Mouse (Mus musculus) forelimb bud, embryonic 11.5 days (tissue): ENCODE measurements around the gene Ntsr2.

Experiments
- DNase-seq: peaks from one replicate; pipeline ENCODE4 v3.0.0-alpha.2; 2012; ENCODE audit warnings: low read depth, low spot score

Ntsr2 gene

GRCm38 (mm10) chr12:16653332-16654093 is at the start of gene Ntsr2:
Gene Ntsr2, plus strand, starts transcription at chr12:16653382.
- DNase-seq, result peak; percentile 73

GRCm38 (mm10) chr12:16605624-16606023 is 47.6 kb upstream of the Ntsr2 start:
- no peak for DNase-seq

GRCm38 (mm10) chr12:16610936-16611335 is 42.2 kb upstream of the Ntsr2 start, which contains the start of gene Lpin1:
Gene Lpin1, minus strand, starts transcription at chr12:16610966.
- DNase-seq, result no peak

DNA sequence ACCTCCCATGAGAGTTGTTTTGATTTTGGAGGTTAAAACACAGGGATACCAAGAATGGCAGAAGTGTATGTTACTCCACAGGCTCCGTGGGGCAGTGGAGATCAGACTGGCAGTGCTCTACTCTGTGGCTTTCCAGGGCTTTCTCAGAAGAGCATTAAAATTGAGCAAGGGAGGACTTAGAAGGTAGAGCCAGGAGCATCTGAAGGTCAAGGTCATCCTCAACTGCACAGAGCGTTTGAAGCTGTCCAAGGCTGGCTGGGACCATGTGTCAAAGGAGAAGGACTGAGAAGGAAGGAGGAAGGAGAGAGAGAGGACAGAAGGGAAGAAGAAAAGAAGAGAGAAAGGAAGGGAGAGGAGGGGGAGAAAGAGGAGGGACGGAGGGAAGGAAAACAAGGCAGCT is 38.6 kb upstream of the Ntsr2 start:
- no peak for DNase-seq

DNA sequence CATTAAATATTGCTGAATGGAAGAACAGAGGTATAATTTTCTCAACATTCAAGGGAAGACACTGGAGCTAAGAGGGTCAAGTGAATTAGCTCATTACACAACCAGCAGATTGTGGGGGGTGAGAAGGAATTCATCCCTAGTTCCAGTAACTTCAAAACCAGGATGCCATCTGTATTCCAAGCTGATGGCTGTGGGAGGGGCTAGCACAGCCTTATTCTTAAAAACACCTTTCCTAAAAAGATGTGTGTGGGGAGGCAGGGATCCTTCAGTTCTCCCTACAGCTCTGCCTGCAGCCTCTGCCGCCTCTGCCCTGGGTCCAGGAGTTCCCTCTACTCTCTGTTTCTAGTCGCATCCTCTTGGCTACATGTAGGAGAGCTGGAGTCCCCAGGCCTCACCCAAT is 37.4 kb upstream of the Ntsr2 start:
- DNase-seq, result peak; percentile 24

DNA sequence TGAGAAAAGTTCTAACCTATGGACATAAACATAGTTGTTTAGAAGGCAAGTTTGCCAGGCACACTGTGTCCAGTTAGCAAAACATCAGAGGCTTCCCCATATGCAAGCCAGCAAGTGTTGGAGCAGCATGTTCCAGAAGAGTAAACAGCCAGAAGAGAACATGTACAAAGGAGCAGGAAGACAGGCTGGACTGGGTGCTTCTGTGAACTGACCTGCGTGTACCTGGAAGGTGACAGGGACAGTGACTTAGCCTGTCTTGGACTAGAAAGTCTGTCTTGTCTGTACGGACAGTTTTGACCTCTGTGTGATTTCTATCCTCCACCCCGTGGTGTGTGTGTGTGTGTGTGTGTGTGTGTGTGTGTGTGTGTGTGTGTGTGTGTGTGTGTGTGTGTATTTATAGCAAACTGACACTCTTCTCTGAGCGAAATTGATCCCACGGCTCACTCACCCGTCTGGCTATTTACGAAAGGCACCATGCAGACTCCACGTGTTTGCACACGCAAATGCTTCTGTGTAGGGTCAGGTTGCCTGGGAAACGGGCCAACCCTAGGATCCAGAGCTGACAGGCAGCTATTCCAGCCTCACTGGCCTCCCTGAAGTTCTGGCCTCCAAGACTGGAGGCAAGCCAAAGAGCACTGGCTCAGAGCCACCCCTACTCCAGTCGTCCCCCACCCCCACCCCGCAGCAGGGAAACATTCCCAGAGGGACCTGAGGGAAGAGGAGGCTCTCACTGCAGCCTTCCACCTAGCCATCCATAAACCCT is 34.5 kb upstream of the Ntsr2 start:
- peak; percentile 24 for DNase-seq

DNA sequence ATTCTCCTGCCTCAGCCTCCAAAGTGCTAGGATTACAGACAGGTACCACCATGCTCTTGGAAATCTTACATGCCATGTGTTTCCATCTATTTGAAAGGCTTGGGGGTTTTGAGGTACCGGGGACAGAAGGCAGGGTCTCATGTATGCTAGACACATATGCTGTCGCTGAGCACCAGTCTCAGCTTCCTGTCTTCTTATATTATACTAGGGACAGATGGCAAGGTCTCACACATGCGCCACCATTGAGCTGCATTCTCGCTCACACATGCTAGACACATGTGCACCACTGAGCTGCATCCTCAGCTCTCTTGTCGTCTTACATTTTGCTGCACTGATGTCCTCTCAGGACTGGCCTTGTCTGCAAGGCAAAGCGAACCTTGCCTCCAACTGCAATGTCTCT is 33.7 kb upstream of the Ntsr2 start:
- no peak for DNase-seq

GRCm38 (mm10) chr12:16620230-16620629 is 33.0 kb upstream of the Ntsr2 start:
- DNase-seq, result no peak

GRCm38 (mm10) chr12:16630152-16630865 is 22.9 kb upstream of the Ntsr2 start:
- no peak for DNase-seq

- no peak for DNase-seq
Observed at GRCm38 (mm10) chr12:16630866-16631185, 22.4 kb upstream of the Ntsr2 start.

GRCm38 (mm10) chr12:16631423-16631822 is 21.8 kb upstream of the Ntsr2 start:
- DNase-seq, result no peak

GRCm38 (mm10) chr12:16633235-16633634 is 19.9 kb upstream of the Ntsr2 start:
- no peak for DNase-seq

DNA sequence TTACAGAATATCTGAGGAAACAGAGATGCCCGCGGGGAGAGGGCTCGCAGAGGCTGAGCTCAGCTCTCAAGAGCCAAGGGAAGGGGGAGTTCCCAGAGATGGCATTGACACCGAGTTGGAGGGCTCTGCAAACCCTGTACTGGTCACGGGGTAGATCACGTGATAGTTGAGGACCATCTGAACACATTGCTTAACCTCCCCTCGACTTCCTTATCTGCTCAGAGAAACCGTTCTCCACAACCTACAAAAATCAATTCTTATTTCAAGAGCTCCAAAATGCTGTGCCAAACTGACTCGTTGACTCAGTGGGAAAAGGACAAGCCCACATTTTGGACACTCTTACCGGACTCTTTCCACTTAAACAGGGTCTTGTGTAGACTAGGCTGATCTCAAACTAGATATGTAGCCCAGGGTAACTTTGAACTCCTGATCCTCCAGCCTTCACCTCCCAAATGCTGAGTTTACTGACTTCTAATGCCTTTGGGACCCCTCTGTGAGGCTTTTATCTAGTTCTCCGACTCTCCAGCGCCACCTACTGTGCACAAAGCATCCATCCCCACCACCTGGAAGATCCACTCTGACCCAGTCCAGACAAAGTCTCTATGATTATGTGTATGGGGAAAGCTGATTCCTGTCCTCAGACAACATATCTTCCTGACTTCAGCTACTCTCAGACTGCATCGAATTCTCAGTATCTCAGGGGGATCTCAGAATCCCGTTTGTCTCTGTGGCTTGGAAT is 18.9 kb upstream of the Ntsr2 start:
- peak; percentile 59 for DNase-seq

DNA sequence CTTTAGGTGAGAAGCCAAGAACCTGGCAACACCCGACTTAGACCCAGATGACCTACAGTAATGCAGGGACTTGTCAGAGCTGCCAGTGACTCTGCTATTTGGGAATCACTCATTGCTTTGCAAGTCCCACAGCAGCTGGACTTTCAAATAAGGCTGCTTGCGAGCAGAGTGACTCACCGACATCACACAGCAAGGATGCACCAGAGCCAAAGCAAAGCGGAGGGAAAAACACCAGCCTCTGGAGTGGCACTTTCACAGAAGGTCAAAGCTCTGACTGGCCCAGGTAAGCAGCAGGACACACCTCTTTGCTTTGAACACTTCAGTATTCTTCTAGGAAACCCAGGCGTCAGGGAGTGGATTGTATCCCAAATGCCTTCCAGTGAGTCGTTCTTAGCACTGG is 17.4 kb upstream of the Ntsr2 start:
- no peak for DNase-seq

GRCm38 (mm10) chr12:16639078-16639771 is 14.0 kb upstream of the Ntsr2 start:
- no peak for DNase-seq

DNA sequence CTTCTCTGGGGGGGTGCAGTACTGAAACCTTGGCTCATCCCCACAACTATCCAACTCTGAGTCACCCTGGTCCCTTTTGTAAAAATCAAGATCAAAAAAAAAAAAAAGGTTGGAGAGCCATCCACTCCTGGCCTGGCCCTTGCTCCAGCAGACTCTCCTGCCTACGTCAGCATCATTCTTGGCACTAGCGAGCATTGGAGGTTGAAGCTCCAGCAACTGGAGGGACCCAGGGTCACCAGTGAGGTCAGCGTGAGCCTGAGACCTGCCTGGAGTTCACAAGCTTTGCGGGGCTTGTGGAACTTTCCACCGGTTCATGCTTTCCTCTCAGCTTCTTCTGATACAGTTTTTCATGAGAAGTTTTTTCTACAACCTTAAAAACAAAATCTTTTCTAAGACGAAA is 13.1 kb upstream of the Ntsr2 start:
- no peak for DNase-seq

DNA sequence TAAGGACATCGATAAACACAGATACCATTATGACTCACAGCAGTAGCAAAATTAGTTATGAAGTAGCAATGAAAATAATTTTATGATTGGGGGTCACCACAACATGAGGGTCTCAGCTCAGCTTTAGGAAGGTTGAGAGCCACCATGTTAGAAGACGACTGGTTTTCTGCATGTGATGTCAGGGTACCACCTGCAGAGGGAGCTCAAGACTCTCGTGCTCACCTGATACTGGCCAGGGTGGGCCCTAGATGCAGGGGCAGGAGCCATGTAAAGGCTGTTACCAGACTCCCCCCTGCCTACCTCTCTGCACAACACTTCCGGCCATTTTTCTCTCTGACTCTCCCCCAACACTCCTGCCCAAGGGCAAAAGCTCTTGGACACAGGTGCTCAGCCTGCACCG is 11.2 kb upstream of the Ntsr2 start:
- DNase-seq, result no peak

- DNase-seq, result no peak
Observed at GRCm38 (mm10) chr12:16643508-16644345, 9.5 kb upstream of the Ntsr2 start.

- no peak for DNase-seq
Observed at GRCm38 (mm10) chr12:16644698-16645097, 8.5 kb upstream of the Ntsr2 start.

DNA sequence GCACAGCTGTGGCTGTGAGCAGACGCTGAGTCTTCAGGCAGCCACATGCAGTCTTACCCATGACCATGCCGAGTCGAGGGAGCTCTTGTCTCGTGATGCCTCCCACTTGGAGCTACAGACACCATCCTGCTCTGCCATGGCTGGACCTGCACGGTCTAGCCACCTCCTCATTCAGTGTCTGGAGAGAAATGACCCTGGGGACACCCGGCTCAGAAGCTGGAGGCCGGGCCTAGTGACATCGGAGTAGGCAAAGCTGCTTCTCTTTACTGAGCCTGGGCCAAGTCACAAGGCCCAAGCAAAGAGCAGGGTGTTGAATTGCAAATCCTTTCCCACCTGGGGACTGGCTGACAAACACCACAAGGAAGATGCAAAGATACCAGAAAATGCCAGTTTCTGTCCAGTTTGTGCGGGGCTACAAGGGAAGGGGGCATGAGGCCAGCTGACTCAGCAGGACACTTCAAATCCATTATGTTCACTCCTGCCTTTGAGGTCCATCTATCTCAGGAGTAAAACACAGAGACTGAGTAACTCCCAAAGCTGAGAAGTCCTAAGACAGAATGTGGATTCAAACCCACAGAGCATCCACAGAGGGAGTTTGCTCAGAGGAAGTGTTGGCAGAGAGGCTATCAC is 6.3 kb upstream of the Ntsr2 start:
- no peak for DNase-seq
